Mouse (Mus musculus) stomach, postnatal 0 days (tissue): ENCODE measurements at regions not wholly inside any gene's neighbourhood (a gene's known extent, or its start where the extent isn't known, plus 50 kb on each side); places are given as distances from the start of the nearest gene placed in this dataset.

Experiments
- ATAC-seq: fragments of 200-750 bp; cut with Nextera tagmentation; 2 replicates; pipeline ENCODE4 v1.8.0; 2017; ENCODE audit not compliant: low FRiP score, low TSS enrichment
- DNase-seq: peaks from one replicate; pipeline ENCODE4 v3.0.0-alpha.2; 2016; ENCODE audit warnings: low spot score
- H3K27ac ChIP-seq: fragments of 300-500 bp; sonication (generic); replicated peaks from 2 replicates; pipeline ENCODE4 v1.5.1; 2014; ENCODE audit warnings: mild to moderate bottlenecking, control low read depth
- H3K27me3 ChIP-seq: fragments of 300-500 bp; sonication (generic); 2 replicates; pipeline ENCODE4 v1.6.1; 2014; ENCODE audit warnings: low read length; ENCODE audit not compliant: control insufficient read depth, insufficient read depth
- H3K36me3 ChIP-seq: fragments of 300-500 bp; sonication (generic); 2 replicates; pipeline ENCODE4 v1.6.1; 2014; ENCODE audit warnings: low read length, mixed read lengths; ENCODE audit not compliant: control insufficient read depth, insufficient read depth
- H3K4me1 ChIP-seq: fragments of 300-500 bp; sonication (generic); replicated peaks from 2 replicates; pipeline ENCODE4 v1.6.1; 2014; ENCODE audit warnings: antibody characterized with exemption; ENCODE audit not compliant: control insufficient read depth, insufficient read depth
- H3K4me2 ChIP-seq: fragments of 300-500 bp; sonication (generic); replicated peaks from 2 replicates; pipeline ENCODE4 v1.6.1; 2014; ENCODE audit warnings: low read depth, mild to moderate bottlenecking, control low read depth, moderate library complexity
- H3K4me3 ChIP-seq: fragments of 300-500 bp; sonication (generic); 2 replicates; pipeline ENCODE4 v1.5.1; 2014; ENCODE audit warnings: low read depth, low read length, control low read depth
- H3K9ac ChIP-seq: fragments of 300-500 bp; sonication (generic); 2 replicates; pipeline ENCODE4 v1.6.1; 2014; ENCODE audit warnings: mild to moderate bottlenecking, low read length, control low read depth, mixed read lengths
- H3K9me3 ChIP-seq: fragments of 300-500 bp; sonication (generic); 2 replicates; pipeline ENCODE4 v1.6.1; 2016; ENCODE audit warnings: low read length; ENCODE audit not compliant: control insufficient read depth
- CTCF ChIP-seq: IDR thresholded peaks from 2 replicates; pipeline ENCODE4 v1.5.1; 2016; ENCODE audit warnings: antibody characterized with exemption, low read depth, mild to moderate bottlenecking, moderate library complexity
- EP300 ChIP-seq: optimal IDR thresholded peaks from 2 replicates; pipeline ENCODE3; 2016; ENCODE audit warnings: antibody characterized with exemption
- WGBS: fragments of 180-500 bp; shearing (Covaris S2); extraction: QIAGEN DNeasy Blood & Tissue Kit; methylation state at CpG from one replicate; pipeline ENCODE4 v1.1.7; 2014; 5-methylcytosine and 5-hydroxymethylcytosine counted together

DNA sequence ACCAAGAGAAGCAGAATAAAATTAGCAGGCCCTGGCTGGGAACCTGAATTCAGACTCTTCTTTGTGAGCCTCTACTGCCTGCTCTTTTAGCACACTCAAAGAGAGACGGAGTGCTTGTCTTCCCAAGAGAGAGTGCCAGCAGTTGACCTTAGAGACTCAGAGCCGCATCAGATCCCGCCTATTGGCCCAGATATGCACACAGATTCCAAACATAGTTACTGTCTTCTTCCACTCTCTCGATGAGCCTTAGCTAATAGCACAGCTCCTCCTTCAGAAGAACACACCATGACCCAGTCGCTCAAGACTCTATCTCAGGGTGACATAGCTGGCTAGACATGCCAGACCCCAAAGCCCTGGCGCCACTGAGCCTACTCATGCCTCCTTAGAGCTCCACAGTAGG, 139.8 kb downstream of the Fgf18 start:
- H3K36me3 ChIP-seq, result no peaks in the 10 kb centered on the region
- no peaks in the 10 kb centered on the region for H3K9me3 ChIP-seq
- no peaks in the 10 kb centered on the region for H3K27me3 ChIP-seq
- H3K9ac ChIP-seq, result no peak overlapping the region
- H3K4me3 ChIP-seq, result no peak overlapping the region
- H3K4me2 ChIP-seq, result no peak overlapping the region
- ATAC-seq (no peak), DNase-seq (no peak)
- 65% methylated on average over 6 of the region's 6 CpGs for WGBS
- no peak overlapping the region for H3K27ac ChIP-seq
- H3K4me1 ChIP-seq, result no peaks in the 10 kb centered on the region
- TF ChIP-seq EP300, result no peak
- TF ChIP-seq CTCF, result no peak

DNA sequence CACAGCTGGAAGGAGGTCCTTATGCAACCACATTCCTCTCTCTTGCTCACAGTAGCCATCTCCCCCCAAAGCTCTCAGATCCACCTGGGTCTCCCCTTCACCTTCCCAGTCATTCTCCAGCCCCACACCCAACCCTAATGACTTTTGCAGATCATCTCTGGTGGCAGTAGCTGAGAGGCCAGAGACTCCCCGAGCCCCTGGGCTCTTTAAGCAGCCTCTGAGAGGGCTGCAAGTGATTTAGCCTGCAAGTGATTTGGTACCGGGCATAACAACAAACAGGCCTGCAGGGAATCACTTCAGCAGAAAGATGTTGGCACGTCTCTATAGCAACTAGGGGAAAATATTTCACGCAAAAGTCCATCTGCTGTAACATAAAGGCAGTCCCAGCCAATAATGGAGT, 142.0 kb downstream of the Fgf18 start:
- Histone ChIP-seq H3K4me1 (no peaks in the 10 kb centered on the region), H3K27ac (no peak overlapping the region), H3K9ac (no peak overlapping the region), H3K27me3 (no peaks in the 10 kb centered on the region), H3K4me3 (no peak overlapping the region), H3K9me3 (no peaks in the 10 kb centered on the region), H3K36me3 (no peaks in the 10 kb centered on the region), H3K4me2 (no peak overlapping the region)
- no peak for ATAC-seq
- 61% methylated on average over 4 of the region's 4 CpGs for WGBS
- DNase-seq, result no peak
- no peak for TF ChIP-seq EP300
- no peak for TF ChIP-seq CTCF

DNA sequence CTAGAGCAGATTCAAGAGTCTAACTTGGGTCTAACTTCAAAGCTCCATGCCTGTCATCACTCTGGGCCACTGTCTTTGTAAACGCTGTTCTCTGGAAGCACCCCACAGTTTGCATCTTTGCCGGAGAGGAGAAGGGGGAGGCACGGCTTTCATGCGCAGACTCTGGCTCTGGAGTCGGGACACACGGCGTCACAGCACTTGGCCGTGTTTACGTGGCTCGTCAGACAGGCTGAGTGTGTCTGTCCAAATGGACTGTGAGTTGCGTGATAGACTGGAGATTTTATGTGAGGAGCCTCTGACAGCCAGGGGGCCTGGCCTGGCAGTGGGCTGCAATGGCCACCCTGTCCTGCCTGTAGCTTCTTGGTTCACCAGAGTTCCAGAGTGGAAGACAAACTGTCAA, 142.6 kb downstream of the Fgf18 start:
- TF ChIP-seq EP300, result no peak
- no peak for TF ChIP-seq CTCF
- Histone ChIP-seq H3K27me3 (no peaks in the 10 kb centered on the region), H3K4me3 (no peak overlapping the region), H3K36me3 (no peaks in the 10 kb centered on the region), H3K9me3 (no peaks in the 10 kb centered on the region), H3K9ac (no peak overlapping the region), H3K4me2 (no peak overlapping the region), H3K27ac (no peak overlapping the region), H3K4me1 (no peaks in the 10 kb centered on the region)
- 73% methylated on average over 11 of the region's 11 CpGs for WGBS
- DNase-seq, result no peak
- ATAC-seq, result no peak

DNA sequence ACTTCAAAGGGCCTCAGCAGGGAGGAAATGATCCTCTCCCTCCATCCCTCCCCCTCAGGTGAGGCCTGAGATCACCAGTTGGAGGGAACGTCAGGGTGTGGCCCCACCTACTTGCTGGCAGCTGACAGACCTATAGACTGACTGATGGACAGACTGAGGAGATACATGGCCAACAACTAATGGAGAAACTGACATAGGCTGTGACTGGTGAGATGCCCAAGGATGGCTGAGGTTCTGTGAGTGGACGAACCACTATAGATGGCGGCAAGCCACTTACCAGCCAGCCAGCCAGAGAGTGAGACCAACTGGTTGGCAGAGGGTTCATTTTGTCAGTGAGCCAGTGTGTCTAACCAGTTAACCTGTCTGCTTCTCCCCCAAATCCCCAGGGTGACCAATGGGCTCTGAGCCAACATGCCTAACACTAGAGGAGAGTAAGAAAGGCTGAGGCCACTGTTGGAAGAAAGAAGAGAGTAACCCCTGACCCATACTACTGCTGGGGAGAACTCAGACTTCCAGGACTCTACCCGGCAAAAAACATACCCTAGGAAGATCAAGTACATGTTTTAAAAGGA, 147.4 kb downstream of the Fgf18 start:
- TF ChIP-seq EP300 (no peak), CTCF (no peak)
- no peak for ATAC-seq
- no peak overlapping the region for H3K4me3 ChIP-seq
- H3K36me3 ChIP-seq, result no peaks in the 10 kb centered on the region
- no peak overlapping the region for H3K4me2 ChIP-seq
- 78% methylated on average over 4 of the region's 4 CpGs for WGBS
- H3K9ac ChIP-seq, result no peak overlapping the region
- DNase-seq, result no peak
- H3K9me3 ChIP-seq, result no peaks in the 10 kb centered on the region
- no peaks in the 10 kb centered on the region for H3K27me3 ChIP-seq
- H3K27ac ChIP-seq, result no peak overlapping the region
- no peaks in the 10 kb centered on the region for H3K4me1 ChIP-seq

DNA sequence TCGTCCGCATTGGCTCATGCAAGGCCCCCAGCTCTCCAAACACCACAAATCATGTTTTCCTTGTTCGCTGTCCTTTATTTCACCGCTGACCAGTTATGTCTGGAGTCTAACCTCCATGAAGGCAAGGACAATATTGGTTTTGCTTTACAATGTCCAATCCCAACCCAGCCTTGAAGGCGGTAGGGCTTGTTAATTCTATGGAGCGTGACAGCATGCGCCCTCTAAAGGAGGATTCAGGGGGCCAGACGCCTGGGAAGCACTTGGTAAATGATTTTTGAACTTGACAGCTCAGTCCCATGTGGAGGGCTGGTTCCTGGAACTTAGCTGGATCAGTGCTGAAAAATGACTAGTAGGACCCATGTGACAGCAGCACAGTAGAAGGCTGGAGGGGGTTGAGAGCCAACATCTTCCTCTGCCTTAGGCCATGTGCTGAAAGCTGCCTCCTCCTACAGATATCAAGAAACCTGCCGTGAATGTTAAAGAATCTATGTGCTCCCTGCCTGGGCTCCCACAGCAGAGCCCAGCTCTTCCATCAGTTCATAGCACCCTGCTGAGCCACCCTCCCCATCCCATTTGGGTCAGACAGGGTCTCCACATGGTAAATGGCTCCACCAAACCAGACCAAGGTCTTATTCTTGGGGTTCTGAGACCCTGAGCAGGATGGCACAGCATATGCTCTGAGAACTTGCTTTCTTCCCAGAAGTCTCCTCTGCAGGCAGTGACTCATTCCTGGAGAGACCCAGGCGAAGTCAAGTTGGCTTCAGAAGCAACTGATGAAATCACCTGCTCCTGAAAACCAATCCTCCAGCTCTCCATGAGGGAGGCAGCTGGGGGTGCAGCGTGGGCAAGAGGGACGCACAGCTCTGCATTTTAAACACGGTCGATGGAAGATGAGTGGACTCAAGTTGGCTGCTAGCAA, 148.3 kb downstream of the Fgf18 start:
- H3K4me2 ChIP-seq, result no peak overlapping the region
- no peak overlapping the region for H3K4me3 ChIP-seq
- no peaks in the 10 kb centered on the region for H3K27me3 ChIP-seq
- H3K9me3 ChIP-seq, result no peaks in the 10 kb centered on the region
- no peak overlapping the region for H3K27ac ChIP-seq
- H3K36me3 ChIP-seq, result no peaks in the 10 kb centered on the region
- TF ChIP-seq CTCF (no peak), EP300 (no peak)
- WGBS, result 70% methylated on average over 14 of the region's 14 CpGs
- no peaks in the 10 kb centered on the region for H3K4me1 ChIP-seq
- DNase-seq (no peak), ATAC-seq (no peak)
- no peak overlapping the region for H3K9ac ChIP-seq

DNA sequence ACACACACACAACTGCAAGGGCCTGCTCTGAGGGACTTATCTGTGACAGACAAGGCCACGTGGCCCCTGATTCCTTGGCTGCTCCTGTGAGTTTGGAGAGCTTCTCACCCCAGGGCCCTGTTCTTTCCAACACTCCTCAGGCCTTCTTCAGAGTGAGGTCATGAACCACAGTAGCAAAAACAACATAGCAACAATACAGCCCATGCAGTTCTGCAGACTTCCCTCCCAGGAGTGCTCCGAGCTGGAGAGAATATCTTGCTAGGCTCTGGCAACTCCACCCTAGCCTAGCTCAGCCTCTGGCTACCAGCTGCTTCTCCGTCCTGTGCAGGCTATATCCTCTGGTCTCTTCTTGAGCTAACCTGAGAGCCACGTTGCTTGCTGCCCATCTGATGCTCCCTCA, 152.8 kb downstream of the Fgf18 start:
- no peak overlapping the region for H3K4me3 ChIP-seq
- no peaks in the 10 kb centered on the region for H3K27me3 ChIP-seq
- H3K27ac ChIP-seq, result no peak overlapping the region
- H3K9me3 ChIP-seq, result no peaks in the 10 kb centered on the region
- ATAC-seq (no peak), DNase-seq (no peak)
- no peak overlapping the region for H3K4me2 ChIP-seq
- no peaks in the 10 kb centered on the region for H3K36me3 ChIP-seq
- H3K9ac ChIP-seq, result no peak overlapping the region
- WGBS, result 67% methylated on average over 4 of the region's 4 CpGs
- no peak for TF ChIP-seq EP300
- TF ChIP-seq CTCF, result no peak
- no peaks in the 10 kb centered on the region for H3K4me1 ChIP-seq
